Mouse (Mus musculus): Measurements from ENCODE around the gene Eif2s3x. TPM values are rescaled to one million over a fixed set of nuclear protein-coding genes. Genes with fewer than 3 reads are reported as not detected.
"Not testable (repeated sequence)": the region's sequence is repeated elsewhere in the genome, so short reads cannot be mapped to it uniquely, and the experiment has no call there.

Gene Eif2s3x
- total RNA-seq, 1 experiment: 137 TPM

DNA sequence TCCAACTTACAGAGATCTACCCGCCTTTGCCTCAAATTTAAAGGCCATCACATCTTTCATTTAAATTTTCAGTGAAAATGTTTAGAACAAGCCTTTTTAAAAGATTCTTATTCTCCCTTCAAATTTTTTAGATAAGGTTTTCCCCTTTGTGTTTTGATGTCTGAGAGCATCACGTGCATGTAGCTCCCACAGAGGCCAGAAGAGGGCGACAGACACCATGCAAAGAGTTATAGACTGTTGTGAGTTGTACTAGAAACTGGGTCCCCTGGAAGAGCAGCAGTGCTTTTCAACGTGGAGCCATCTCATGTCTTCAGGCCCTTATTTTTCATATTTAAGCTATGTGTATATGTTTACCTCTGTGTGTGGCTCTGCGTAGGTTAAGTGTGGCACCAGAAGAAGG is 14.9 kb downstream of the Eif2s3x start:
- TF ChIP-seq ZC3H11A (IDR thresholded peaks at IDR 0.05; ENCODE audit: borderline replicate concordance, low read depth, low read length) (no peak), CHD2 (IDR thresholded peaks at IDR 0.05; ENCODE audit: low read depth, low read length) (no peak), HCFC1 (IDR thresholded peaks at IDR 0.05; ENCODE audit: borderline replicate concordance, insufficient read depth, low read length) (no peak), MAFK (IDR thresholded peaks at IDR 0.05; ENCODE audit: insufficient read depth, low read depth, low read length) (no peak), ZNF384 (IDR thresholded peaks at IDR 0.05; ENCODE audit: low read depth, low read length) (no peak)
- no peak overlapping the region for H3K4me3 ChIP-seq (ENCODE audit: insufficient read depth in 1 of 2, low read depth in 1 of 2, low read length in 2 of 2, poor library complexity in 1 of 2, severe bottlenecking in 1 of 2)
- peak; percentile 43 for DNase-seq (ENCODE audit: low read depth, low spot score)
- in situ Hi-C loops (cut with MboI; ENCODE audit: low sequenced_read_pairs in 2 of 2, unreplicated experiment in 2 of 2): no loop called here
- H3K9ac ChIP-seq (ENCODE audit: insufficient read depth, low read depth, low read length, poor library complexity, severe bottlenecking): no peak overlapping the region
- H3K4me1 ChIP-seq (ENCODE audit: control insufficient read depth in 2 of 2, insufficient read depth in 2 of 2, low read length in 2 of 2, poor library complexity in 1 of 2): no peaks in the 10 kb centered on the region
- peaks cover 12% of the 10 kb centered on the region for H3K36me3 ChIP-seq (ENCODE audit: control insufficient read depth, insufficient read depth, low read length, poor library complexity, severe bottlenecking)
- H3K9me3 ChIP-seq (ENCODE audit: control insufficient read depth, insufficient read depth, low read depth, low read length): no peaks in the 10 kb centered on the region
- H3K27ac ChIP-seq (ENCODE audit: insufficient read depth, low read depth, low read length, poor library complexity, severe bottlenecking): no peak overlapping the region

DNA sequence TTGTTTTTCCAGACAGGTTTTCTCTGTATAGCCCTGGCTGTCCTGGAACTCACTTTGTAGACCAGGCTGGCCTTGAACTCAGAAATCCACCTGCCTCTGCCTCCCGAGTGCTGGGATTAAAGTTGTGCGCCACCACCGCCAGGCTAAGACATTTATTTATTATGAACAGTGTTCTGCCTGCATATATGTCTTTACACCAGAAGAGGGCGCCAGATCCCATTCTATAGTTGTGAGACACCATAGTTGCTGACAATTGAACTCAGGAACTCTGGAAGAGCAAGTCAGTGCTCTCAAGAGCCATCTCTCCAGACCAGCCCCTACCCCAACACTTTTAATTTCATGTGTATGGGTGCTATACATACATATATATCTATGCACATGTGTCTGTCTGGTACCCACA is 18.8 kb downstream of the Eif2s3x start:
- H3K36me3 ChIP-seq (ENCODE audit: control insufficient read depth, insufficient read depth, low read length, poor library complexity, severe bottlenecking): peaks cover 10% of the 10 kb centered on the region
- H3K4me3 ChIP-seq (ENCODE audit: insufficient read depth in 1 of 2, low read depth in 1 of 2, low read length in 2 of 2, poor library complexity in 1 of 2, severe bottlenecking in 1 of 2); H3K27ac ChIP-seq (ENCODE audit: insufficient read depth, low read depth, low read length, poor library complexity, severe bottlenecking); H3K4me1 ChIP-seq (ENCODE audit: control insufficient read depth in 2 of 2, insufficient read depth in 2 of 2, low read length in 2 of 2, poor library complexity in 1 of 2); in situ Hi-C loops (cut with MboI; ENCODE audit: low sequenced_read_pairs in 2 of 2, unreplicated experiment in 2 of 2); H3K9me3 ChIP-seq (ENCODE audit: control insufficient read depth, insufficient read depth, low read depth, low read length); H3K9ac ChIP-seq (ENCODE audit: insufficient read depth, low read depth, low read length, poor library complexity, severe bottlenecking): not testable (repeated sequence)
- DNase-seq (ENCODE audit: low read depth, low spot score): peak; percentile 41

DNA sequence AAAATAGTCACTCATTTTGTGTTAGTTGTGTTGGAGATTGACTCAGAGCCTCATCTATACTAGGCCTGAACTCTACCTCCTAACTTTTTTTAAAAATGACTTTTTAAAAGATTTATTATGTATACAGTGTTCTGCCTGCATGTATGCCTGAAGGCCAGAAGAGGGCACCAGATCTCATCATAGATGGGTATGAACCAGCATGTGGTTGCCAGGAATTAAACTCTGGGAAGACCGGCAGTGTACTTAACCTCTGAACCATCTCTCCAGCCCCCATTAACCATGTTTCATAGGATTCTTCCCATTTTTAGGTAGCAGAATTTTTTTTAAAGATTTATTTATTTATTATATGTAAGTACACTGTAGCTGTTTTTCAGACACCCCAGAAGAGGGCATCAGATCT is 27.5 kb downstream of the Eif2s3x start:
- DNase-seq (ENCODE audit: low read depth, low spot score): no peak
- in situ Hi-C loops (cut with MboI; ENCODE audit: low sequenced_read_pairs in 2 of 2, unreplicated experiment in 2 of 2): no loop called here
- Histone ChIP-seq H3K4me1 (ENCODE audit: control insufficient read depth in 2 of 2, insufficient read depth in 2 of 2, low read length in 2 of 2, poor library complexity in 1 of 2) (no peaks in the 10 kb centered on the region), H3K9ac (ENCODE audit: insufficient read depth, low read depth, low read length, poor library complexity, severe bottlenecking) (no peak overlapping the region), H3K9me3 (ENCODE audit: control insufficient read depth, insufficient read depth, low read depth, low read length) (no peaks in the 10 kb centered on the region), H3K4me3 (ENCODE audit: insufficient read depth in 1 of 2, low read depth in 1 of 2, low read length in 2 of 2, poor library complexity in 1 of 2, severe bottlenecking in 1 of 2) (no peak overlapping the region), H3K36me3 (ENCODE audit: control insufficient read depth, insufficient read depth, low read length, poor library complexity, severe bottlenecking) (no peaks in the 10 kb centered on the region), H3K27ac (ENCODE audit: insufficient read depth, low read depth, low read length, poor library complexity, severe bottlenecking) (no peak overlapping the region)
- TF ChIP-seq HCFC1 (IDR thresholded peaks at IDR 0.05; ENCODE audit: borderline replicate concordance, insufficient read depth, low read length) (no peak), ZNF384 (IDR thresholded peaks at IDR 0.05; ENCODE audit: low read depth, low read length) (no peak), MAFK (IDR thresholded peaks at IDR 0.05; ENCODE audit: insufficient read depth, low read depth, low read length) (no peak), ZC3H11A (IDR thresholded peaks at IDR 0.05; ENCODE audit: borderline replicate concordance, low read depth, low read length) (no peak), CHD2 (IDR thresholded peaks at IDR 0.05; ENCODE audit: low read depth, low read length) (no peak)

DNA sequence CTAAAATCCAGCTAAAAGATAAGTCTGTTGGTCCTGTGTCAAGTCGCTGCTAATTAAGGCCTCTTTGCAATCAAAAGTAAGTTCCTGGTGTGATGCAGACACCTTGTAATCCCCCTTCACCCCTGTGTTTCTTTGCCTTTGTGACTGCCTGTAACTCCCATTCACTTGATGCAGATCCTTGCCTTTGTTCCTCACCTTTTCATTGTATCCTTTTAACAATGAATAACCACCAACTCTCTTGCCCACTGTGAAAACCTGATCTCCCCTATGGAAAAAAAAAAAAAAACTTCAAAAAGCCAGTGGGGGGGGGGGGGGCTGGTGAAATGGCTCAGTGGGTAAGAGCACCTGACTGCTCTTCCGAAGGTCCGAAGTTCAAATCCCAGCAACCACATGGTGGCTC is 28.8 kb downstream of the Eif2s3x start:
- Histone ChIP-seq H3K9me3 (ENCODE audit: control insufficient read depth, insufficient read depth, low read depth, low read length) (no peaks in the 10 kb centered on the region), H3K9ac (ENCODE audit: insufficient read depth, low read depth, low read length, poor library complexity, severe bottlenecking) (no peak overlapping the region), H3K36me3 (ENCODE audit: control insufficient read depth, insufficient read depth, low read length, poor library complexity, severe bottlenecking) (no peaks in the 10 kb centered on the region), H3K4me1 (ENCODE audit: control insufficient read depth in 2 of 2, insufficient read depth in 2 of 2, low read length in 2 of 2, poor library complexity in 1 of 2) (no peaks in the 10 kb centered on the region), H3K4me3 (ENCODE audit: insufficient read depth in 1 of 2, low read depth in 1 of 2, low read length in 2 of 2, poor library complexity in 1 of 2, severe bottlenecking in 1 of 2) (no peak overlapping the region), H3K27ac (ENCODE audit: insufficient read depth, low read depth, low read length, poor library complexity, severe bottlenecking) (no peak overlapping the region)
- in situ Hi-C loops (cut with MboI; ENCODE audit: low sequenced_read_pairs in 2 of 2, unreplicated experiment in 2 of 2): no loop called here
- no peak for TF ChIP-seq MAFK (IDR thresholded peaks at IDR 0.05; ENCODE audit: insufficient read depth, low read depth, low read length)
- TF ChIP-seq ZNF384 (IDR thresholded peaks at IDR 0.05; ENCODE audit: low read depth, low read length): peak; percentile 56; the same call in 1 of the 2 replicates
- DNase-seq (ENCODE audit: low read depth, low spot score): no peak

DNA sequence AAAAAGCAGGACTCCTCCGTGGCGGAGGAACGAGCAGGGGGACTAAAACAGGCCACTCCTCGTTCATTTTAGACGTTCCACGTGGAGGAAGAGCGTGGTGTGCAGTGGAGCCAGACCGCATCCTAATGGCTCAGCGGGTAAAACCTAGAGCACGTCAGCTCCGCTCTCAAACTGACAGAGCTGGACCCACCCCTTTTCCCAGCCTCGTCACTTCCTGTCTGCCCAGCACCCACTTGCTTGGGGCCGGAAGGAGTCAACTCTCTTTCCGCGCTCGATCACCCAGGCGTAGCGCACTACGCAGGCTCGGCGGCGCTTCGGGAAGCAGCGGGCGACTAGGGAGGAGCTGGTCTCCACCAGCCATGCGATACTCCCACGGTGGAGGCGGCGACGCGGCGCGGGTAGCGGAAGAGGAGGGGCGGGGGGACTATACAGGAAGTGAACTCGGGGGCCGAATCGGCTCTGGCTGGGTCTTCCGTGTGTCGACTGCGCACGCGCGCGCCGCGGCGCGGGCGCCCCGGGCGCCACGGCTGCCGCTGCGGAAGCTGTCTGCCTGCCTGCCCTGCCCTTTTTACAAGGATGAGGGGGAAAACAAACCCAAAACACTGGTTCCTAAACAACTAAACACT is 34.8 kb downstream of the Eif2s3x start:
- Histone ChIP-seq H3K4me3 (ENCODE audit: insufficient read depth in 1 of 2, low read depth in 1 of 2, low read length in 2 of 2, poor library complexity in 1 of 2, severe bottlenecking in 1 of 2) (peak overlapping the region; percentile 91 to 98), H3K9me3 (ENCODE audit: control insufficient read depth, insufficient read depth, low read depth, low read length) (no peaks in the 10 kb centered on the region), H3K4me1 (ENCODE audit: control insufficient read depth in 2 of 2, insufficient read depth in 2 of 2, low read length in 2 of 2, poor library complexity in 1 of 2) (no peaks in the 10 kb centered on the region), H3K9ac (ENCODE audit: insufficient read depth, low read depth, low read length, poor library complexity, severe bottlenecking) (peak overlapping the region; percentile 94), H3K36me3 (ENCODE audit: control insufficient read depth, insufficient read depth, low read length, poor library complexity, severe bottlenecking) (no peaks in the 10 kb centered on the region), H3K27ac (ENCODE audit: insufficient read depth, low read depth, low read length, poor library complexity, severe bottlenecking) (peak overlapping the region; percentile 97)
- peak; percentile 71 for DNase-seq (ENCODE audit: low read depth, low spot score)
- TF ChIP-seq ZC3H11A (IDR thresholded peaks at IDR 0.05; ENCODE audit: borderline replicate concordance, low read depth, low read length) (no peak), CHD2 (IDR thresholded peaks at IDR 0.05; ENCODE audit: low read depth, low read length) (no peak), MAFK (IDR thresholded peaks at IDR 0.05; ENCODE audit: insufficient read depth, low read depth, low read length) (no peak), HCFC1 (IDR thresholded peaks at IDR 0.05; ENCODE audit: borderline replicate concordance, insufficient read depth, low read length) (no peak; the same call in 1 of the 2 replicates), ZNF384 (IDR thresholded peaks at IDR 0.05; ENCODE audit: low read depth, low read length) (no peak)
- in situ Hi-C loops (cut with MboI; ENCODE audit: low sequenced_read_pairs in 2 of 2, unreplicated experiment in 2 of 2): no loop called here

All from ES-E14 (cell line).